Mouse (Mus musculus) mature B cell (primary cell): ENCODE results near the gene Sytl4.

Experiments used
- in situ Hi-C: fragments of 300-500 bp; cut with MboI; formaldehyde crosslinking; loops from 2 replicates; pipeline ENCODE4 v1.14.3; 2019

Sytl4 gene

DNA sequence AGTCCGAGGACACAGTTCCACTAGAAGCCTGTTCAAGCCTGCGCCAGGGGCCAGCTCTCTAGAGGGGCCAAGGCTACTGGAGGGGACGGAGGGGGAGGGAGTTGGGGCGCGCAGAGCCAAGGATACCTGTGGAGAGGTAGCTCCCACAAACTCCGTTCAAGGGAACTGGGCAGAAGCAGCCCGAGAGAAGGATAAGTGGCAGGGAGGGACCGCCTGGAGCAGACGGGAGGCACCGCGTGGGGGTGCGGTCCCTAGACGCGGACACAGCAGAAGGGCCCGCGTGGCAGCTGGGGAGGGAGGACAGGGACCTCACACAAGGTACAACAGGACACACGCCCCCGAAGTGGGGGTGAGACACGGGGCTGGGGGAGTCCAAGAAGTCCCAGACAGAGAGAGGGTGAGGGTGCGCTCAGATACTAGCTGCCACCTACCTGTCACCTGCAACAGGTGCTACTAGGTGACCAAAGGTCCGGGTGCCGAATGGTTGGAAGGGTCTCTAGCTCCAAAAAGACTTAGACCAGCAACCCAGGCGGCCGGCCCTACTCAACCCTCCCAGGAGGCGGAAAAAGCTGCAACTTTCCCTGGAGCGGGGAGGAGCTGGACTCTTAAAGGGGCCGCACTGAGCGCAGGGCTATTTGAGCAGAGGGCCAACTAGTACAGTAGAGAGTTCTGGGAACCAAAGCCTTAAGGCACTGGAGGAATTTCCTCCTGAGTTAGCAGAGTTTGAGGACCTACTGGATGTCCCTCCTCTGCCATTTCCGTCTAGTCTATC, at the start of gene Sytl4:
Gene Sytl4, minus strand, starts transcription at position 582 of the 772 bp plus-strand sequence.
- in situ Hi-C loops = no loop called here

DNA sequence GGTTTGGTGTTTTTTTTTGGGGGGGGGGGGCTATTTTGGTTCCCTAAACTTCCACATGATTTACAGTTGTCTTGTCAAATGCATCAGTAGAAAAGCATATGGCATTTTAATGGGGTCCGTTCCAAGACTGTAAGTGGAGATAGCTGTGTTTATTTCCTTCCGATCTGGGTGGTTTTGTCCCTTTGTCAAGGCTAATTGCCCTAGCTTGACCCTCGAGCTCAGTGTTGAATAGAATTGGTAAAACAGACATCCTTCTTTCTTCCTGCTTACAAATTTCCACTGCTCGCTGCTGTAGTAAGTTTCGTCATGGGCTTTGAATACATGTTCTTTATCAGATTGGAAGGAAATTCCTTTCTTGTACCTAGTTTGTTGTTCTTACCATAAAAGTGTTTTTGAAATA, 39.1 kb upstream of the Sytl4 start:
- in situ Hi-C loops = no loop called here

- in situ Hi-C loops = no loop called here
Observed at GRCm38 (mm10) chrX:134019005-134019404, 37.4 kb upstream of the Sytl4 start.

DNA sequence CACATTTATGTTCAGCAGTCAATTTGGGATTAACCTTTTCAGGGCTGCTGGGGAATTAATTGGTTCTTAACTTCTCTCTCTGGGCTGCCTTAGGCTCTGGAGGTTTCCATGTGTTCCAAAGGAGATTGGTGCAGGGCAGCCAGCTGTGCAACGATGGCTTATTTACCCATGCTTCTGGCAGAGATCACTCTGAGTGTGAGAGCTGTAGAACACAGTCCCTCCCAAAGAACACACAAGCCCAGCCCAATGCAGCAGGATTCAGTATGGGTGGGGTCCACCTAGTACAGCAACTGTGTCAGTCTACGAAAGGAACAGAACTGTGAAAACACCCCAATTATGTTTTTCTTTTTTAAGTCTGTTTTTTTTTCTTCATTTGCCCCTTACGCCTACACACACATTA, 14.3 kb upstream of the Sytl4 start:
- in situ Hi-C loops = no loop called here

- in situ Hi-C loops = no loop called here
Observed at GRCm38 (mm10) chrX:133964615-133965014, 17.0 kb downstream of the Sytl4 start.

DNA sequence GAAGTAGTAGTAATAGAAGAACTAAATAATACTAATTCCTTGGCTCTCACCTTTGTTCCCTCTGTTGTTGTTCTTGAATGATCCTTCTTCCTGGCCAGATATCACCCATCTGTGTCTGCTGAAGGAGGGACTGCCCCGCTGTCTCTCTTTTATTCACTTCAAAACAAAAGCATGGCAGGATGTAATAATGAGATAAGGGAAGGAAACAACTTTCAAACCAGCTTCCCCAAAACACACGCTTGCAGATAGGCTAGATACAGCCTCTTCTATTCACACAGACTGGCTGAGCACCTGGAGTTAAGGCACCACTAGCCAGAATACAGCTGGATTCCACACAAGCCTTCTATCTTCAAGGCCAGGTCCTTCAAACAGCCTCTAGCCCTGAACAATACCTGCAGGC, 21.0 kb downstream of the Sytl4 start:
- in situ Hi-C loops = no loop called here

GRCm38 (mm10) chrX:133954661-133955060, 27.0 kb downstream of the Sytl4 start:
- in situ Hi-C loops = no loop called here

GRCm38 (mm10) chrX:133947427-133947826, 34.2 kb downstream of the Sytl4 start:
- in situ Hi-C loops = no loop called here

- in situ Hi-C loops = no loop called here
Observed at GRCm38 (mm10) chrX:133939561-133939960, 42.1 kb downstream of the Sytl4 start.

DNA sequence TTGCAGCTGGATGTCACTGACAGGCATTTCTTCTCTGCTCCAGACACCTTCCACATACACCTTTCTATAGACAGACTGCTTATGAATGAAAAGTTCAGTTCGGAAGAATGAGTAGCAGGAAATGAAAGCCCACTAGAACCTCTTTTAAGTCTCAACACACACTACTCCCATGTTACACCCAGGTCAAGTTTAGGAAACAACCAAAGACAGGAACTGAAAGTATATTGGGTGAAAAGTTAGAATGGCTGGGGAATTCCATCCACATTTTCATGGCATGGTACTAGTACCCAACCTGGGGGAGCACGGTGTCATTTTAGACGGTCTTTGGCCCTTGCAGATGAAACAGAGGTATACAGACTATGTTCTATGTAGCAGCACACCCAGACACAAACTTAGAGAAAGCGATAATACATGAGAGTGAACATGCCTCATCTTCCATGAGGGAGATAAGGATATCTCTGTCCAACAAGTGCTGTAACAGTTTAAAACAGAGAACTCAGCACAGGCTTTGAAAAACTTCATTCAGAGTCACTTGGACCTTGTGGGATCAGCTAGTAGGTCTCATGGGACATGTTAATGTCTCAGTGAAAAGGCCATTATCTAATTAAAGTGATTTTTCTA, 44.9 kb downstream of the Sytl4 start:
- in situ Hi-C loops = no loop called here

GRCm38 (mm10) chrX:133931302-133932013, 50.2 kb downstream of the Sytl4 start:
- in situ Hi-C loops = no loop called here

DNA sequence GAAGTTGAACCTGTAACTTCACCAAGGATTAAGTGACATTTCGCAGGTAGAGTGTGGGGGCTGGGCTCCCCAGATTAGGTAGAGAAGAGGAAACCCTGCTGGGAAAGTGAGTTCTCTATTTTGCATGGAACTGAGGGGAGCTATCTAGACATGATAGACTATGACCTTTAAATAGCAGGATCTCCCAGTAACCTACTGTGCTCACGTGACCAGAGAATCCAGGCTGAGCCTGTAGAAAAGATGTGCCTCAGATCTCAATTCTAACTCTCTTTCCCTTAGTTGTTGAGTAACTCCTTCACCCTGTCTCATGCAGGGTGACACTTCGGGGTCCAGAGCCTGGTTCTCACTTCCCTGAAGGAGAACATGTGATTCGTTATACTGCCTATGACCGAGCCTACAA, 54.9 kb downstream of the Sytl4 start:
- in situ Hi-C loops = no loop called here

GRCm38 (mm10) chrX:133921187-133921586, 60.4 kb downstream of the Sytl4 start:
- in situ Hi-C loops = no loop called here

DNA sequence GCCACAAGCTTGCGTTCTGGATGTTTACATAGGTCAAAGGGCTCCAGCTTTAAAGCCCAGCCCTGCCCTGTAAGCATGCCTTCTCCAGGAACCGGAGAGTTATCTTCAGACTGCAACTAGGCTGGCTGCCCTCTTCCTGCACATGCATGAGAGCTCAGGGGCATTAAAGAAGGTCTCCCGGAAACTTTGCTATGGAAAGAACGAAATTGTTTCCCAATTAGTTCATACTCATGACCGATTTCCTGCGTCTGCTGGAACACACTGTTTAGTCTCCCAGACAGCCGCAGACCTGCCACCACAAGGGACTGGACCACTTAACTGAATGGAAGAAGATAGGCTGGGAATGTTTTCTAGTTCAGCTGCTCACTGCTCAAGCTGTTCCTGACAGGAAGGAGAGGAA, 67.4 kb downstream of the Sytl4 start:
- in situ Hi-C loops = no loop called here

DNA sequence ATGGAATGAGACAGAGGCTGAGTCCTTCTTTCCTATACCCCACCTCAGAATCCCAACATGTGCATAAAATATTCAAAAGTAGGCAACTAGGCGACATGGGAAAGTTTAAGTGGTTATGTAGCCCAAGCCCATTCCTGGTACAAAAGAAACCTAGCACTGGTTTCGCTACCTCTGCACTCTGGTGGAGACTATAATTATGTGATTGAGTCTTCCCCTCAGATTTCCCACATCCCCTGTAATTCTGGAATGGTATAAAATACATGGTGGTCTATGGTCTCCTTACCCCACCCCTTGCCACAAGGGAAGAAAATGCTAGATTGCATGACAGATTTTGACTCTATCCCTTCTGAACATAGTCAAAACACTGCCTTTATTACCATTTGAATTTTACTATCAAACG, 68.6 kb downstream of the Sytl4 start:
- in situ Hi-C loops = no loop called here

DNA sequence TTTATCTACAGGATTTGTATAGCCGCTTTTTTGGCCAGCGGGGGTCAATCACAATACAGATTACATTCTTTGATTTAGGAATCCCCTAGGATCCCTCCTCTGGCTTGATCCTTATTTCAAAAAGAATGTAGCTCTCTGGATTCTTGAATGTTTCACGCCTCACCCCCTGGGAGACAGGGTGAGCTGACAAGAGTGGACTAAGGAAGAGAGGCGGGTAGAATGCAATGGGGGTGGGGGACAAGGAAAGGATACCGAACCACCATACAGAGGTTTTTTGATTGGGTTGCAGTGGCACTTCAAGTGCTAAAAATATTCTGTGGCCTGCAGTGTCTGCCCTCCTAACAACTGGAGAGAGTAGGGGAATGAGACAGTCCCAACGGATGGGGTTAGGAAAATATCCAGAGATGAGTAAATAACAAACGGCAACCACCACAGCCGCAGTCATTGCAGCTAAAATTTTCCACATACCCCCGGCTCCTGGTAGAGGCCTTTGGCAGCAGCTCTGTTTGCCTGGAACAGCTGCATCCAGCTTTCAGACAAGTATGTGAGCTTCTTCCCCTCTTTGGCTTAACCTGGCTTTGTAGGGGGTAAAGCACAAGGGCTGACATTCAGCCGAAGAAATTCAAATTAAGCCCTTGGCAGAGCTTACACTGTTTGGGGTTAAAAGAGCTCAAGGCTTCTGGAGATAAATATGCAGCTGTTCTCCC, 70.1 kb downstream of the Sytl4 start:
- in situ Hi-C loops = no loop called here

DNA sequence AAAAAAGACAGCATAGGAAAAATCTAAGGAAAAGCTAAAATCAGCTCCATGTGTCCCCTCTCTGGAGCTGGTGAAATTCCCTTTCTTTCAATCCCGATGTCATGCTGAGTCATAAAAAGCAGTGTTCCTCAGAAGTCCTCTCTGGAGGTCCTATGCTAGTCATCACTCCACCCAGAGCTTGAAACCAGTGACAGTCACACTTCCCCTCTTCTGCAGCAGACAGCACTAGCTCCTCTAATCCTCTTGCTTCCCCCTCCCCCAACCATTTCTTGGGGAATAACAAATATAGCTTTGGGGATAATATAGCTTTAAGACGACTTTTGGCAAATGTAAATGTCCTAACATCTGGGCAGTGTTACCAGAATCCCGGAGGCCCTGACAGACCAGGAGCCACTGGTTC, 73.4 kb downstream of the Sytl4 start, which contains the start of gene Srpx2:
Gene Srpx2, plus strand, starts transcription at position 166 of the 400 bp plus-strand sequence.
- in situ Hi-C loops = no loop called here

DNA sequence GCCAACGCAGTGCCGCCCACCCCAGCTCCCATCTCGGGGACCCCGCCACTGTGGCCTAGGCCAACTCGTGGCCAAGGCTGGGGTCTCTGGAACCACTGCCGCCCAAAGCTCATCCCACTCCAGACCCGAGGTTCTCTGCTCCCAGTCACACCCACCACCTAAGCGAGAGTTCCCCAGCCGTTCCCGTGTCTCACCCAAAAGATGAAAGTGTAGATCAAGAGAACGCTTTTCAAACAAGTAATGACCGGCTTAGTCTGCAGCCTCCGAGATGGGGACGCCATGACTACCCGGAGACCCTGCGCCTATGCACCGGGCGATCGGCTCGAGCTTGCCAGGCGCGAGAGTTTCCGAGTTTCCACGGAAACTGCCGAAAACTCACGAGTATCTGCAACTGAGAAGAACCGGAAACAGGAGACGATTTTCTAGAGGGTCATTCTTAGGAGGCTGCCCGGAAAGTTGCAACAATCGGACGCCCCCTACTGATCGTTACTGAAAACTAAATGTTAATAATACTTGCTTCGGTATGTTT, 83.5 kb downstream of the Sytl4 start, which contains the start of gene Tspan6:
Gene Tspan6, minus strand, starts transcription at position 416 of the 529 bp plus-strand sequence.
- in situ Hi-C loops = no loop called here

- in situ Hi-C loops = no loop called here
Observed at GRCm38 (mm10) chrX:133888111-133888510, 93.5 kb downstream of the Sytl4 start.

DNA sequence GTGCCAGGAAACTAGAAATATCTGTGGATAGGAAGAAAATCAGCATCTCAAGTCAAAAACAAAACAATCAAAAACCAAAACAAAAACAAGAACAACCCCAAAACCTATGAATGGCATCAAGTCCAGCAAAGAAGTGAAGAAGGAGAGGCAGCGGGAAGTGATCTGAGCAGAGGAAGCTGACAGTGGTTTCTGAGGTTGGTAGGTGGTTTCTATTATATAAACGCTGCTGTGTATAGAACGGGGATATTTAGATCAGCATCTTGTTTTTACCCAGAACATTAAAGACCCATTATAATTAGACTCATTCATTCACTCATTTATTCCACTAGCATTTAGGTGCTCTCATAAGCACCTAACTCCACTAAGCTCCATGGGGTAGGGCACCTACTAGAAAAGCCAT, 94.3 kb downstream of the Sytl4 start:
- in situ Hi-C loops = no loop called here
